Mouse (Mus musculus): ENCODE data around the gene Ttc39d.
"Not testable (repeated sequence)": the region's sequence is repeated elsewhere in the genome, so short reads cannot be mapped to it uniquely, and the experiment has no call there.

The Ttc39d gene

GRCm38 (mm10) chr17:80183615-80184014 is 23.6 kb upstream of the Ttc39d start:
- no peak for DNase-seq (ENCODE audit: low read depth in 2 of 2, low spot score in 2 of 2)

GRCm38 (mm10) chr17:80193075-80193474 is 14.2 kb upstream of the Ttc39d start:
- DNase-seq (ENCODE audit: low read depth in 2 of 2, low spot score in 2 of 2) = no peak

DNA sequence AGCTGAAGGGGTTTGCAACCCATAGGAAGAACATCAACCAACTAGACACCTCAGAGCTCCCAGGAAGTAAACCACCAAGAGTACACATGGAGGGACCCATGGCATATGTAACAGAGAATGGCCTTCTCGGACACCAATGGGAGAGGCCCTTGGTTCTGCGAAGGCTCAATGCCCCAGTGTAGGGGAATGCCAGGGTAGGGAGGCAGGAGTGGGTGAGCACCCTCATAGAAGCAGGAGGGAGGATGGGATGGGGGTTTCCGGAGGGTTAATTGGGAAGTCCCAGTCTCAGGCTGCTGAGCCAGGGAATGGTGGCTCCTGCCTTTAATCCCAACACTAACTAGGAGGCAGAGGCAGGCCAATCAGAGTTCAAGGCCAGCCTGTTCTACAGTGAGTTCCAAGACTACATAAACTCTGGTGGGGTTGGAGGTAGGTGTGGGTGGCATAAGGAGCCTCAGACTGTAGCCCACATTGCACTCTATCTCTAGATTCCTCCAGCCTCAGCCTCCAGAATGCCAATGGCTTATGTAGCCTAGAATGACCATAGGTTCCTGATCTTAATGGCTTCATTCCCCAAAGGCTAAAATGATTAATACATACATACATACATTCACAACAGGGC is 8.0 kb upstream of the Ttc39d start:
- DNase-seq (ENCODE audit: low read depth in 2 of 2, low spot score in 2 of 2) = no peak

DNA sequence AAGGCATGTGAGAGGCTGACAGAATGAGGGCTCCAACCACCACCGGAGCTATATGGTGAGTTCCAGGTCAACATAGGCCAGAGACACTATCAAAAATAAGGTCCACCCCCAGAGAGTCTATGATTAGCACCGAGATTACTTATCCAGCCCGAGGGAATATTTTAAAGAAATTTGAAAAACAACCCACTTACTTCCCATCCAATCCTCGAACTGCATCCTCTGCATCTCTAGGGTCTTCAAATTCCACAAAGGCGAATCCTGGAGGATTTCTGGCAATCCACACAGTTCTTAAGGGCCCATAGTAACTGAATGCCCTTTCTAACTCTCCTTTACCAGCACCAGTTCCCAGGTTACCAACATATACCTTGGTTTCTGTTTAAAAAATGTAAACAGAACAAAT is 1.6 kb upstream of the Ttc39d start:
- no peak for DNase-seq (ENCODE audit: low read depth in 2 of 2, low spot score in 2 of 2)

DNA sequence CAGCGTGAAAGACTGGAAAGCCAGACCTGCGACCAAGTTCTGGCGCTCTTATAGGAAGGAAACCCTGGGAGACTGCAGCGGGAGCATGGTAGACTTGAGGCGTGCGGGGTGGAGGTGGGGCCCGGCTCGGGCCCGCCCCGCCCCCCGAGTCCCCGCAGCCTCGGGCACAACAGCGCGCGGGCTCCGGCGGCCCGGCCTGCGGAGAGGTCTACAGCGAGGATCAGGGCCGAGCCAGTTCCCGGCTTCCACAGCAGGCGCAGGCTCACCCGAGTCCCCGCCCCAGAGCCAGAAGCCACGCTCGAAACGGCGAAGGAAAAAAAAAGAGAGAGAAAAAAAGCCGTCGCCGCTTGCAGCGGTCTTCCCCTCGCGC is 974 bp upstream of the Ttc39d start:
- DNase-seq (ENCODE audit: low read depth in 2 of 2, low spot score in 2 of 2) = peak in 1 of 2 experiments; percentile 9

DNA sequence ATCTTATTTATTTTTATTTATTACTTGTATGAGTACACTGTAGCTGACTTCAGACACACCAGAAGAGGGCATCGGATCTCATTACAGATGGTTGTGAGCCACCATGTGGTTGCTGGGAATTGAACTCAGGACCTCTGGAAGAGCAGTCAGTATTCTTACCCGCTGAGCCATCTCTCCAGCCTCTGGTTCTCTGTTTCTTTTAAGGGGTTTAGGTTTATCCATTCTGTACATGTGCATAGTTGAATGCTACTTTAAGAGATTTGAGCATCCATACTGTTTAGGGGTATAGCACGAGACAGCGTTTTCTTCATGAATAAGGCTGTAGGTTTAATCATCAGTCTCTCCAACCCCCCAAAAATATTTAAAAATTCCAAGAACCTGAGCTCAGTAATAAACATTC is 6.7 kb downstream of the Ttc39d start:
- not testable (repeated sequence) for DNase-seq (ENCODE audit: low read depth in 2 of 2, low spot score in 2 of 2)

DNA sequence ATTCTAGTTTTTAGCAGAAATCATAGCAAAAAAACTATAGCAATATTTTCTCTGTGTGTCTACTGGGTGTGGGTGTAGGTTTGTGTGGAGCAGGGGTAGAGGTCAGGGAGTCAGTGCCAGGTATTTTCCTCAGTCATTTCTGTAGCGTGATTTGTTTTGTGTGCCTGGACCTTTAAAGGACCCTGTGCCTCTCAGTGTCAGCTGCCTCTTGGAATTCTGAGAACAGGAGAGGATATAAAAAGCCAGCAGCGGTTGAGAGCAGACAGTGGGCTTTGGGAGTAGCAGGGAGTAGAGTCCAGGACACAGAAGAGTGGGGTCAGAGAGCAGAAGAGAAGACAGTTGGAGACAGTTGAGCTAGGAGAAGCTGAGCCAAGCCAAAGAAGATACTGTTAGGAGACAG is 12.9 kb downstream of the Ttc39d start:
- DNase-seq (ENCODE audit: low read depth in 2 of 2, low spot score in 2 of 2) = no peak

- DNase-seq (ENCODE audit: low read depth in 2 of 2, low spot score in 2 of 2) = no peak
These were observed 13.9 kb downstream of the Ttc39d start for GRCm38 (mm10) chr17:80221202-80221601.

DNA sequence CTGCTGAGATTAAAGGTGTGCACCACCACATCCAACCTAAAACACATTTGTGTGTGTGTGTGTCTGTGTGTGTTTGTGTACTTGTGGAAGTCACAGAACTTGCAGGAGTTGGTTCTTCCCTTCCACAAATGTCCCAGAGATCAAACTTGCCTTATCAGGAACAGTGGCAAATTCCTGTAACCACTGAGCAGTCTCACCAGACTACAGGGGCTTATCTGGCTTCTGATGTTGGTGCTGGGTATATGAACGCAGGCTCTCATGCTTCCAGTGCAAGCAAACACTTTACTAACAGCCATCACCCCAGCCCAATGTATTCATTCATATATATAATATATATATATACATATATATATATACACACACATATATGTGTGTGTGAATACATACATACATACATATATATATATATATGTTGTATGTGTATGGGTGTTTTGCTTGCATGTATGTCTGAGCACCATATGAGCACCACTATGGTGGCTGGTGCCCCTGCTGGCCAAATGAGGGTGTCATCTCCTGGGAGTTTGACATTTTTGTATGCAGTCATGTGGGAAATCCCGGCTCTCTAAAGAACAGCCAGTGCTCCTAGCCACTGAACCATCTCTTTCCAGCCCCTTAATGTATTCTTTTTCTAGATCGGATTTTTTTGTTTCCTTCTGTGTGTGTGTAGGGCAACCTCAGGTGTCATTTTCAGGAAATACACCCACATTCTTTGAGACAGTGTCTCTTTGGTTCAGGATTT is 14.8 kb downstream of the Ttc39d start:
- DNase-seq (ENCODE audit: low read depth in 2 of 2, low spot score in 2 of 2) = peak; percentile 22 to 27

DNA sequence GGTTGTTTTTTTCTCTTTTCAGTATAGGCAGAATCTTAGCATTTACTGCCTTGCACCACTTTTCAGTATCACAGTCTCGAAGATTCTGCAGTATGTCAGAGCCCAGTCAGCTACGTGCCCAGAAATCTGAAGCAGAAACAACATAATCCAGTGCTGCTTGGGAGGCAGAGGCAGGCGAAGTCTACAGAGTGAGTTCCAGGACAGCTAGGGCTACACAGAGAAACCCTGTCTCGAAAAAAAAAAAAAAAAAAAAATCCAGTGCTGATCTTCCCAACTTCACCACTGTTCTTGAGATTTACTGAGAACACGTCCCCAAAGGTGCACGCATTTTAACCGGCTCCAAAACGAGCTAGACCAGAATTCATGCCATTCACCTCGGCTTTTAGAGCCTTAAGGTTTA is 16.6 kb downstream of the Ttc39d start:
- DNase-seq (ENCODE audit: low read depth in 2 of 2, low spot score in 2 of 2) = no peak

GRCm38 (mm10) chr17:80224326-80225116 is 17.3 kb downstream of the Ttc39d start, which contains the start of gene Gemin6:
Gene Gemin6 (plus strand): TSS chr17:80224441.
- peak; percentile 68 to 76 for DNase-seq (ENCODE audit: low read depth in 2 of 2, low spot score in 2 of 2)

DNA sequence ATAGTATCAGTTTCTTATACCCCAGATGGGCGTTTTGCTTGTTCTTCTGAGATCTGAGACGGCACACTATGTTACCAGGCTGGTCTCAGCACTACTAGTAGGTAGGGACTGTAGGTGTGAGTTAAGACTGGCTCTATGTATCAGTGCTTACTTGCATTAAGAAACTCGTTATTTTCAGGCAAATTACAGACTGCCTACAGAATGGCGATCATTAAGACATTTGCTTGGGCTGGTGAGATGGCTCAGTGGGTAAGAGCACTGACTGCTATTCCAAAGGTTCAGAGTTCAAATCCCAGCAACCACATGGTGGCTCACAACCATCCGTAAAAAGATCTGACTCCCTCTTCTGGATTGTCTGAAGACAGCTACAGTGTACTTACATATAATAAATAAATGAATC is 17.9 kb downstream of the Ttc39d start:
- DNase-seq (ENCODE audit: low read depth in 2 of 2, low spot score in 2 of 2) = not testable (repeated sequence)

- DNase-seq (ENCODE audit: low read depth in 2 of 2, low spot score in 2 of 2) = no peak
These were observed 22.1 kb downstream of the Ttc39d start for GRCm38 (mm10) chr17:80229396-80229795.

- no peak for DNase-seq (ENCODE audit: low read depth in 2 of 2, low spot score in 2 of 2)
These were observed 26.6 kb downstream of the Ttc39d start for GRCm38 (mm10) chr17:80233844-80234243.

GRCm38 (mm10) chr17:80234376-80234775 is 27.1 kb downstream of the Ttc39d start:
- DNase-seq (ENCODE audit: low read depth in 2 of 2, low spot score in 2 of 2) = no peak

DNA sequence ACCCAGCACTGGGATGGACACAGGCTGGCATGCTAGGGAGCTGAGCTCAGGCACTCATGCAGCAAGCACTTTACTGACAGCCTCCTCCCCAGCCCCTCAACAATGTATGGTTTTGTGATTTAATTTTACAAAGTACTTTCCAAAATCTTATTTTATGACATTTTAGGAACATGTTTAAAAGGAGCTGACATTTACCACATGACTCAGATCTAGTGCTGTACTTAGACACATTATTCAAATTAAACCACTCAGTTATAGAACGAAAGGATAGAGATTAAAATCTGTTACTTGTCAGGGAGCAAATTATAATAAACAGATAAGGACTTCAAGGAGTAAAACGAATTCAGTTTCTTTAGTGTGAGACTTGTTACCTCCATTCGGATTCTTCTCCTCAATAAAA is 28.2 kb downstream of the Ttc39d start:
- no peak for DNase-seq (ENCODE audit: low read depth in 2 of 2, low spot score in 2 of 2)

DNA sequence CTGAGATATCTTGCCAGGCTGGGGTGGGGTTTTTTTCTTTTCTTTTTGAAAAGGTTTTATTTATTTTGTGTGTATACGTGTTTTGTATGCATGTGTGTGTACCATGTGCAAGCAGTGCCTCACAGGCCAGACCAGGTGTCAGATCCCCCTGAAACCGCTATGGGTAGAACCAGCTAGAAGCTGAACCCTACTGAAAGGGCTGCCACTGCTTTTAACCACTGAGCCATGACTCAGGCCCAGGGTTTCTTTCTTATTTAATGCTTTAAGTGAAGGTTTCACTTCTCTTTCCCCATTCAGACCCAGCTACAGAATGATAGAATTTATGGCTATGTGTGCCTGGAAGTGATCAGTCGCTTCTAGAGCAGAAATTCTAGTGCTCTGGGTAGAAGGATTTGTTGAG is 29.5 kb downstream of the Ttc39d start:
- DNase-seq (ENCODE audit: low read depth in 2 of 2, low spot score in 2 of 2) = no peak

- DNase-seq (ENCODE audit: low read depth in 2 of 2, low spot score in 2 of 2) = no peak
These were observed 30.2 kb downstream of the Ttc39d start for GRCm38 (mm10) chr17:80237475-80237874.

DNA sequence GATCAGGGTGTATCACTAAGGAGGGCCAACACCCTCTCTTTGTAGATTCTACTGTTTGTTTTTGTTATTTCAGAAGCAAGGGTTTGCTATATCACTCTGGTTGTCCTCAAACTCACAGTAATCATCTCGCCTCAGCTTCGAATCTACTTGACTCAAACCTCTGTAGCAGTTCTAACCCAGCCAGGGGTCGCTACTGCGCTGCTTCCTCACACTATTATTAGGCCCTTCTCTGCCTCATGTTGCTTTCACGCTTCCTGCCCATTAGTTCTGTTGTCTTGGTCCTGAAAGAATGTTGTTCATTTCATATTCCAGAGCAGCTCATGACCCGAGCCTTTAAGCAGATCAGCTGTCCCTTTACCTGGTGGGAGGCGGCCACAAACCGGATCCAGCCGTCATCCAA is 34.3 kb downstream of the Ttc39d start:
- no peak for DNase-seq (ENCODE audit: low read depth in 2 of 2, low spot score in 2 of 2)

DNA sequence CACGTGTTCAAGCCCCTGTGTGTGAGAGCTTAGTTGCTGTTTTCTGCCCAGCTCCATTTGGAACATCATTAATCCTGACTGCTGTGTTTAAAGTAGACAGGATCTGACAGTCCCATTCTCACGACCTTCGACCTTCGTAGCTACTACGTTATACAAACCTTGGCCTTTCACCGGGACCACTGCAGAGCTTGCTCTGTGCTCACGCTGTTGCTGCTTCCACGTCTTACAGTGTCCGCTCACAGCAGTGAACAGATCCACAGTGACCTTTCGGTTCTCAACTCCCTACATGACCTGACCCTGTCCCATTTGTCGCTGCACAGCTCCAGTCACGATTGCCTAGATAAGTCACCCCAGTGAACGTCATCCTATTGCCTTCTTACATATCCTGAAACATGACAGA is 35.9 kb downstream of the Ttc39d start:
- DNase-seq (ENCODE audit: low read depth in 2 of 2, low spot score in 2 of 2) = no peak

DNA sequence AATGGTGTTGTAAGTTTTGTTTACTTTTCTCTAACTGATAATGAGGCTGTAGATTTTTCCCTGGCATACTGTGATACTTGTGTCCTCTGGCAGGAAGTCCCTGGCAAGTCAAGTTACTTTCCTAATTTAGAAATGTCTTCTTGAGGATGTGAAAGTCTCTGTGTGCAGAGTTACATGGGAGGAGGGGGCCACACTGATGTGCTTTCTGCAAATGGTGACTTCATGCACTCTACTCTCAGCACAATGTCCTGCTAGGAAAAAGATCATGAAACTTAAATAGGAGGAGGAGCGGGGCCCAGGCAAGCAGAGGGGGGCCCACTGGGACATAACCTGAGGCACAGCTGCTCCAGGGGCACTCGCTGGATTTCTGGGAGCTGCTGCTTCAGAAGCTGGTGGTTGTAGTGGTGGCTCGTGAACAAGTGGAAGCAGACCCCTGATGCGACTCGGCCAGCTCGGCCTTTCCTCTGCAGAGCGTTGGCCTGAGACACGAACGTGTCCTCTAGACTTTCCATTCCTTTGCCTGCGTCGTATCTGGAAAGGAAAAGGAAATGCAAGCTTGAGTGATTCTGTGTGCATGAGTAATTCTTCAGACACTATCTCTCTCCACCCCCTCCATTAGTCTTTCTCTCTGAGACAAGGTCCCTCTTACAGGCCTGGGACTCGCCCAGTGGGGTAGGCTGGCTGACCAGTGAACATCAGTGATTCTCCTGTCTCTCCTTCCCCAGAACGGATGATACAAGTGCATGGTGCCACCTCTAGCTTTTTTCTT is 45.7 kb downstream of the Ttc39d start:
- DNase-seq (ENCODE audit: low read depth in 2 of 2, low spot score in 2 of 2) = no peak

Data from CD8-positive naive resting alpha-beta T cell, adult 2 months (primary cell).